In genomic region chr11:69997070-69997509, GRCm38 (mm10) we compare ENCODE assay signal across 8 mouse cellular contexts. TPM values are rescaled to one million over a fixed set of nuclear protein-coding genes. Genes with fewer than 3 reads are reported as not detected.
DNase-seq lines count a peak whose midpoint lies in the region; ATAC-seq and TF ChIP-seq lines count a peak whose summit lies in the region.

No protein-coding gene starts in this region.

- no peak for TF ChIP-seq RAD21 in CH12.LX (IDR thresholded peaks at IDR 0.05; ENCODE audit: low read depth, low read length)

- peaks cover 15 to 62% of the 10 kb centered on the region in 2 experiments; a peak in 3 of 4 replicates for H3K4me1 ChIP-seq in CH12.LX (ENCODE audit: control insufficient read depth in 1 of 2, insufficient read depth in 2 of 2)
- H3K4me1 ChIP-seq in erythroblast, embryonic 14.5 days (ENCODE audit: control insufficient read depth) = peaks cover 75% of the 10 kb centered on the region
- H3K4me1 ChIP-seq in heart, postnatal 0 days (ENCODE audit: control insufficient read depth, insufficient read depth) = peaks cover 17% of the 10 kb centered on the region
- H3K4me1 ChIP-seq in lung, embryonic 16.5 days (replicated peaks; ENCODE audit: control insufficient read depth, insufficient read depth, low read length) = peaks cover 29% of the 10 kb centered on the region
- H3K4me1 ChIP-seq in olfactory bulb, adult 2 months (ENCODE audit: control insufficient read depth, insufficient read depth, low read length) = peaks cover 6% of the 10 kb centered on the region; the same call in 1 of the 2 replicates

- peak overlapping the region; percentile 73 for H3K27ac ChIP-seq in CH12.LX (ENCODE audit: insufficient read depth, low read depth)
- H3K27ac ChIP-seq in heart, postnatal 0 days (ENCODE audit: low read depth) = peak overlapping the region; percentile 97
- peak overlapping the region; percentile 99 for H3K27ac ChIP-seq in lung, embryonic 16.5 days (ENCODE audit: low read length)
- peak overlapping the region; percentile 60 for H3K27ac ChIP-seq in olfactory bulb, adult 2 months (ENCODE audit: insufficient read depth, low read depth, low read length)

- dilution Hi-C loops in CH12.LX (cut with MboI; ENCODE audit: extremely low pct_ligation_motif_present, extremely low pct_unique_long_range_greater_than_20kb, low sequenced_read_pairs) = no loop called here

- no peaks in the 10 kb centered on the region for H3K9me3 ChIP-seq in CH12.LX (replicated peaks; ENCODE audit: low read length)
- no peaks in the 10 kb centered on the region for H3K9me3 ChIP-seq in erythroblast, embryonic 14.5 days (ENCODE audit: control insufficient read depth, low read length)
- no peaks in the 10 kb centered on the region for H3K9me3 ChIP-seq in heart, postnatal 0 days (replicated peaks; ENCODE audit: control insufficient read depth, low read length)
- no peaks in the 10 kb centered on the region for H3K9me3 ChIP-seq in lung, embryonic 16.5 days (ENCODE audit: control insufficient read depth, low read length)

- peak; percentile 53 for ATAC-seq in heart, postnatal 0 days (ENCODE audit: insufficient read depth, low read depth)
- ATAC-seq in lung, embryonic 16.5 days (ENCODE audit: low read depth) = peak; percentile 67

- 1% methylated on average over 42 of the region's 44 CpGs for WGBS in heart, postnatal 0 days
- 3% methylated on average over 23 of the region's 44 CpGs for WGBS in lung, embryonic 16.5 days
- WGBS in olfactory bulb, adult 2 months = 3% methylated on average over 43 of the region's 44 CpGs

- H3K36me3 ChIP-seq in CH12.LX (replicated peaks in 1 of 2; ENCODE audit: control insufficient read depth in 1 of 2, insufficient read depth in 1 of 2, low read length in 1 of 2) = peaks cover 43 to 52% of the 10 kb centered on the region in 2 experiments
- H3K36me3 ChIP-seq in erythroblast, embryonic 14.5 days (ENCODE audit: control insufficient read depth) = peaks cover 60% of the 10 kb centered on the region
- peaks cover 39% of the 10 kb centered on the region for H3K36me3 ChIP-seq in heart, postnatal 0 days (replicated peaks; ENCODE audit: control insufficient read depth, insufficient read depth, low read length)
- peaks cover 37% of the 10 kb centered on the region for H3K36me3 ChIP-seq in lung, embryonic 16.5 days (ENCODE audit: control insufficient read depth, insufficient read depth, low read length)

- DNase-seq in CH12.LX (ENCODE audit: extremely low read depth) = peak; percentile 90
- DNase-seq in brain, adult 2 months (ENCODE audit: low read depth, low spot score) = peak; percentile 79
- peak; percentile 78 for DNase-seq in heart, postnatal 0 days (ENCODE audit: low spot score)
- peak; percentile 94 to 96 for DNase-seq in kidney, postnatal 4 days
- peak; percentile 85 to 94 for DNase-seq in thymus, postnatal 10 days (ENCODE audit: low spot score in 2 of 2)

- H3K79me2 ChIP-seq in CH12.LX (replicated peaks; ENCODE audit: control insufficient read depth, extremely low read depth, insufficient read depth, poor library complexity, severe bottlenecking) = peaks cover 58% of the 10 kb centered on the region

- H3K9ac ChIP-seq in CH12.LX (ENCODE audit: insufficient read depth, low read depth) = peak overlapping the region; percentile 94
- H3K9ac ChIP-seq in heart, postnatal 0 days (replicated peaks; ENCODE audit: low read depth, low read length) = peak overlapping the region; percentile 95
- H3K9ac ChIP-seq in lung, embryonic 16.5 days (ENCODE audit: low read length) = peak overlapping the region; percentile 99

- H3K4me3 ChIP-seq in CH12.LX (replicated peaks in 1 of 3; ENCODE audit: low read depth in 2 of 3, low read length in 2 of 3, poor library complexity in 1 of 3) = peak overlapping the region; percentile 89 to 99 (median 91)
- H3K4me3 ChIP-seq in erythroblast, embryonic 14.5 days (replicated peaks) = peak overlapping the region; percentile 85
- H3K4me3 ChIP-seq in heart, postnatal 0 days (ENCODE audit: low read depth, low read length) = peak overlapping the region; percentile 96
- peak overlapping the region; percentile 100 for H3K4me3 ChIP-seq in lung, embryonic 16.5 days (ENCODE audit: low read length)
- peak overlapping the region; percentile 95 for H3K4me3 ChIP-seq in olfactory bulb, adult 2 months (ENCODE audit: insufficient read depth, low read depth, low read length)

- TF ChIP-seq POLR2A in CH12.LX (IDR thresholded peaks at IDR 0.05; ENCODE audit: low read depth, low read length) = peak; percentile 86
- TF ChIP-seq POLR2A in olfactory bulb, adult 2 months (IDR thresholded peaks at IDR 0.05; ENCODE audit: insufficient read depth, low read depth, low read length) = no peak

- TF ChIP-seq CTCF in CH12.LX (conservative IDR thresholded peaks at IDR 0.05 in 1 of 2, IDR thresholded peaks at IDR 0.05 in 1 of 2; ENCODE audit: low read depth in 2 of 2, low read length in 2 of 2) = no peak
- TF ChIP-seq CTCF in heart, postnatal 0 days (IDR thresholded peaks at IDR 0.05; ENCODE audit: low read depth) = no peak
- TF ChIP-seq CTCF in olfactory bulb, adult 2 months (IDR thresholded peaks at IDR 0.05; ENCODE audit: insufficient read depth, low read depth, low read length) = no peak

- in situ Hi-C loops in CH12.LX (cut with MboI; ENCODE audit: low pct_ligation_motif_present, low pct_unique_long_range_greater_than_20kb, low sequenced_read_pairs) = no loop called here

- no peak for TF ChIP-seq EP300 in CH12.LX (IDR thresholded peaks at IDR 0.05; ENCODE audit: low read length)
- no peak for TF ChIP-seq EP300 in heart, postnatal 0 days (IDR thresholded peaks at IDR 0.05; ENCODE audit: low read depth)

- no peaks in the 10 kb centered on the region for H3K27me3 ChIP-seq in CH12.LX (replicated peaks)
- no peaks in the 10 kb centered on the region for H3K27me3 ChIP-seq in erythroblast, embryonic 14.5 days (ENCODE audit: control insufficient read depth)
- no peaks in the 10 kb centered on the region for H3K27me3 ChIP-seq in heart, postnatal 0 days (ENCODE audit: control insufficient read depth, insufficient read depth, low read length)
- no peaks in the 10 kb centered on the region for H3K27me3 ChIP-seq in lung, embryonic 16.5 days (ENCODE audit: control insufficient read depth, insufficient read depth, low read depth, low read length)

- H3K4me2 ChIP-seq in CH12.LX (ENCODE audit: insufficient read depth, low read depth, poor library complexity, severe bottlenecking) = peak overlapping the region; percentile 86
- peak overlapping the region; percentile 82 for H3K4me2 ChIP-seq in heart, postnatal 0 days (ENCODE audit: low read depth, low read length)
- peak overlapping the region; percentile 59 for H3K4me2 ChIP-seq in lung, embryonic 16.5 days (ENCODE audit: low read depth, low read length)

RNA-seq across cellular contexts. Expression of gene Phf23, which starts 1.5 kb away (rescaled TPM):
- 67.2 and 81.8 TPM in 2 replicates for total RNA-seq in CH12.LX (2012; rRNA removed)
- 65.2 and 69.0 TPM in 2 replicates for total RNA-seq in CH12.LX (2014; rRNA removed)
- 93.2 and 99.8 TPM in 2 replicates for polyA plus RNA-seq in CH12.LX (2012; ENCODE audit: insufficient read length, low read depth)
- polyA plus RNA-seq in erythroblast, embryonic 14.5 days (2012) = 4.5 and 5.5 TPM in 2 replicates
- total RNA-seq in heart, postnatal 0 days (2014; rRNA removed; ENCODE audit: low replicate concordance) = 27.4 and 54.8 TPM in 2 replicates
- polyA plus RNA-seq in heart, postnatal 0 days (2015; fragmentation: Nextera tagmentation; extraction: Ambion mirVana) = 30.3 and 34.2 TPM in 2 replicates
- 58.1 and 59.5 TPM in 2 replicates for polyA plus RNA-seq in lung, embryonic 16.5 days (2015; fragmentation: Nextera tagmentation; extraction: Ambion mirVana)
- not detected in 2 replicates for polyA plus RNA-seq in olfactory bulb, adult 2 months (2012; ENCODE audit: insufficient read depth, insufficient read length, low replicate concordance, missing spikeins)

RNA-seq across cellular contexts. Expression of gene Dvl2, which starts 3.3 kb away (rescaled TPM):
- total RNA-seq in CH12.LX (2012; rRNA removed) (27.3 and 30.6 TPM in 2 replicates), CH12.LX (2014; rRNA removed) (15.1 and 15.7 TPM in 2 replicates)
- polyA plus RNA-seq in CH12.LX (2012; ENCODE audit: insufficient read length, low read depth) = 25.3 and 27.1 TPM in 2 replicates
- polyA plus RNA-seq in erythroblast, embryonic 14.5 days (2012) = 0.48 and 0.76 TPM in 2 replicates
- total RNA-seq in heart, postnatal 0 days (2014; rRNA removed; ENCODE audit: low replicate concordance) = 10.8 TPM in 2 replicates
- polyA plus RNA-seq in heart, postnatal 0 days (2015; fragmentation: Nextera tagmentation; extraction: Ambion mirVana) = 6.5 and 7.5 TPM in 2 replicates
- 30.1 and 30.7 TPM in 2 replicates for polyA plus RNA-seq in lung, embryonic 16.5 days (2015; fragmentation: Nextera tagmentation; extraction: Ambion mirVana)
- not detected in 2 replicates for polyA plus RNA-seq in olfactory bulb, adult 2 months (2012; ENCODE audit: insufficient read depth, insufficient read length, low replicate concordance, missing spikeins)

RNA-seq across cellular contexts. Expression of gene Gabarap, which starts 6.1 kb away (rescaled TPM):
- total RNA-seq in CH12.LX (2012; rRNA removed) (182 and 189 TPM in 2 replicates), CH12.LX (2014; rRNA removed) (187 and 213 TPM in 2 replicates)
- 352 and 386 TPM in 2 replicates for polyA plus RNA-seq in CH12.LX (2012; ENCODE audit: insufficient read length, low read depth)
- 50.2 and 55.8 TPM in 2 replicates for polyA plus RNA-seq in erythroblast, embryonic 14.5 days (2012)
- 208 and 305 TPM in 2 replicates for total RNA-seq in heart, postnatal 0 days (2014; rRNA removed; ENCODE audit: low replicate concordance)
- polyA plus RNA-seq in heart, postnatal 0 days (2015; fragmentation: Nextera tagmentation; extraction: Ambion mirVana) = 472 and 510 TPM in 2 replicates
- polyA plus RNA-seq in lung, embryonic 16.5 days (2015; fragmentation: Nextera tagmentation; extraction: Ambion mirVana) = 515 and 536 TPM in 2 replicates
- polyA plus RNA-seq in olfactory bulb, adult 2 months (2012; ENCODE audit: insufficient read depth, insufficient read length, low replicate concordance, missing spikeins) = not detected in 2 replicates

RNA-seq across cellular contexts. Expression of gene Elp5, which starts 14.8 kb away (rescaled TPM):
- total RNA-seq in CH12.LX (2012; rRNA removed) = 95.9 and 115 TPM in 2 replicates
- total RNA-seq in CH12.LX (2014; rRNA removed) = 111 and 119 TPM in 2 replicates
- polyA plus RNA-seq in CH12.LX (2012; ENCODE audit: insufficient read length, low read depth) = 177 and 182 TPM in 2 replicates
- polyA plus RNA-seq in erythroblast, embryonic 14.5 days (2012) = 1.5 and 1.9 TPM in 2 replicates
- 77.7 and 108 TPM in 2 replicates for total RNA-seq in heart, postnatal 0 days (2014; rRNA removed; ENCODE audit: low replicate concordance)
- 89.8 and 96.1 TPM in 2 replicates for polyA plus RNA-seq in heart, postnatal 0 days (2015; fragmentation: Nextera tagmentation; extraction: Ambion mirVana)
- 98.4 and 99.2 TPM in 2 replicates for polyA plus RNA-seq in lung, embryonic 16.5 days (2015; fragmentation: Nextera tagmentation; extraction: Ambion mirVana)
- polyA plus RNA-seq in olfactory bulb, adult 2 months (2012; ENCODE audit: insufficient read depth, insufficient read length, low replicate concordance, missing spikeins) = not detected in 2 replicates

RNA-seq across cellular contexts. Expression of gene Ctdnep1, which starts 16.1 kb away (rescaled TPM):
- 61.8 and 66.7 TPM in 2 replicates for total RNA-seq in CH12.LX (2012; rRNA removed)
- total RNA-seq in CH12.LX (2014; rRNA removed) = 37.7 and 42.9 TPM in 2 replicates
- 143 and 171 TPM in 2 replicates for polyA plus RNA-seq in CH12.LX (2012; ENCODE audit: insufficient read length, low read depth)
- polyA plus RNA-seq in erythroblast, embryonic 14.5 days (2012) = 23.2 and 28.5 TPM in 2 replicates
- total RNA-seq in heart, postnatal 0 days (2014; rRNA removed; ENCODE audit: low replicate concordance) = 43.0 and 45.6 TPM in 2 replicates
- polyA plus RNA-seq in heart, postnatal 0 days (2015; fragmentation: Nextera tagmentation; extraction: Ambion mirVana) = 24.8 and 25.5 TPM in 2 replicates
- 20.6 and 23.0 TPM in 2 replicates for polyA plus RNA-seq in lung, embryonic 16.5 days (2015; fragmentation: Nextera tagmentation; extraction: Ambion mirVana)
- not detected in 2 replicates for polyA plus RNA-seq in olfactory bulb, adult 2 months (2012; ENCODE audit: insufficient read depth, insufficient read length, low replicate concordance, missing spikeins)

Comparison
In these comparisons a context has a peak if more than half of its experiments do, and no peak if none do; other contexts are left out.
1. Peak in every context shown above with its lines: DNase-seq, ATAC-seq, H3K4me3 ChIP-seq and H3K27ac ChIP-seq.